Comparison of ENCODE assay signal across 8 mouse cellular contexts in genomic region chr9:96118861-96119772, GRCm38 (mm10). TPM values are rescaled to one million over a fixed set of nuclear protein-coding genes. Genes with fewer than 3 reads are reported as not detected.
DNase-seq lines count a peak whose midpoint lies in the region; ATAC-seq and TF ChIP-seq lines count a peak whose summit lies in the region.

Gene Gk5 (plus strand): TSS chr9:96119362.

- TF ChIP-seq CTCF in bone marrow macrophage, adult 2 months (IDR thresholded peaks at IDR 0.05; ENCODE audit: low read depth, low read length): no peak
- no peak for TF ChIP-seq CTCF in embryonic fibroblast, embryonic 13.5 days (IDR thresholded peaks at IDR 0.05; ENCODE audit: borderline replicate concordance, insufficient read depth, low read length)

- WGBS in heart, embryonic 10.5 days: under 1% methylated on average over 76 of the region's 76 CpGs
- WGBS in kidney, embryonic 15.5 days: under 1% methylated on average over 75 of the region's 76 CpGs

- ATAC-seq in kidney, embryonic 15.5 days (replicated peaks; ENCODE audit: low FRiP score): peak; percentile 98
- peak; percentile 98 for ATAC-seq in monocyte, adult 5-6 weeks (replicated peaks; ENCODE audit: insufficient number of reproducible peaks, low FRiP score, low TSS enrichment, poor library complexity, severe bottlenecking)

- TF ChIP-seq POLR2A in bone marrow macrophage, adult 2 months (IDR thresholded peaks at IDR 0.05; ENCODE audit: borderline replicate concordance, low read depth, low read length): 0 out of 2 replicates have a peak, but pooled peaks have one; percentile 6
- TF ChIP-seq POLR2A in embryonic fibroblast, embryonic 13.5 days (IDR thresholded peaks at IDR 0.05; ENCODE audit: low read depth, low read length): peak; percentile 90

- H3K36me3 ChIP-seq in heart, embryonic 10.5 days: no peaks in the 10 kb centered on the region
- no peaks in the 10 kb centered on the region for H3K36me3 ChIP-seq in kidney, embryonic 15.5 days

- H3K4me2 ChIP-seq in kidney, embryonic 15.5 days: peak within 1 kb of the TSS; percentile 74

- 0 out of 2 replicates have a peak, but pooled peaks cover 5% of the 10 kb centered on the region for H3K27me3 ChIP-seq in heart, embryonic 10.5 days (ENCODE audit: insufficient read depth, poor library complexity, severe bottlenecking)
- H3K27me3 ChIP-seq in kidney, embryonic 15.5 days: no peaks in the 10 kb centered on the region

- no peaks in the 10 kb centered on the region for H3K9me3 ChIP-seq in heart, embryonic 10.5 days
- H3K9me3 ChIP-seq in kidney, embryonic 15.5 days (replicated peaks): no peaks in the 10 kb centered on the region

- peaks cover 19% of the 10 kb centered on the region for H3K4me1 ChIP-seq in bone marrow macrophage, adult 2 months (ENCODE audit: control insufficient read depth, insufficient read depth, low read length)
- H3K4me1 ChIP-seq in embryonic fibroblast, embryonic 13.5 days (ENCODE audit: control insufficient read depth, insufficient read depth, low read length): no peaks in the 10 kb centered on the region
- H3K4me1 ChIP-seq in heart, embryonic 10.5 days: no peaks in the 10 kb centered on the region
- H3K4me1 ChIP-seq in kidney, embryonic 15.5 days: peaks cover 3% of the 10 kb centered on the region; the same call in 1 of the 2 replicates

- no peak within 1 kb of the TSS for H3K27ac ChIP-seq in bone marrow macrophage, adult 2 months (ENCODE audit: insufficient read depth, low read depth, low read length)
- no peak within 1 kb of the TSS for H3K27ac ChIP-seq in embryonic fibroblast, embryonic 13.5 days (ENCODE audit: insufficient read depth, low read length)
- peak within 1 kb of the TSS; percentile 90 for H3K27ac ChIP-seq in heart, embryonic 10.5 days
- 0 out of 2 replicates have a peak within 1 kb of the TSS, but pooled peaks have one; percentile 42 for H3K27ac ChIP-seq in kidney, embryonic 15.5 days

- H3K4me3 ChIP-seq in bone marrow macrophage, adult 2 months (ENCODE audit: insufficient read depth, low read length): peak within 1 kb of the TSS; percentile 93
- peak within 1 kb of the TSS; percentile 91 for H3K4me3 ChIP-seq in embryonic fibroblast, embryonic 13.5 days (ENCODE audit: insufficient read depth, low read length)
- H3K4me3 ChIP-seq in heart, embryonic 10.5 days: peak within 1 kb of the TSS; percentile 69
- peak within 1 kb of the TSS; percentile 65 for H3K4me3 ChIP-seq in kidney, embryonic 15.5 days (replicated peaks)

- DNase-seq in A20 (ENCODE audit: low read depth, low spot score) (peak; percentile 97), liver (peak; percentile 97)
- peak; percentile 99 for DNase-seq in heart, embryonic 10.5 days (ENCODE audit: low spot score)
- peak; percentile 99 to 100 for DNase-seq in spleen, postnatal 4 days (ENCODE audit: low spot score in 2 of 2)

- H3K9ac ChIP-seq in kidney, embryonic 15.5 days: peak within 1 kb of the TSS; percentile 56

RNA-seq across cellular contexts. Expression of gene Gk5, which starts in this region (rescaled TPM):
- 2.6 TPM in 2 replicates for polyA plus RNA-seq in bone marrow macrophage, adult 2 months (2012; ENCODE audit: insufficient read depth, insufficient read length, missing spikeins)
- 5.7 and 6.2 TPM in 2 replicates for polyA plus RNA-seq in embryonic fibroblast, embryonic 13.5 days (2011; ENCODE audit: insufficient read length, low read depth, missing spikeins)
- 3.9 and 4.7 TPM in 2 replicates for polyA plus RNA-seq in heart, embryonic 10.5 days (2016; fragmentation: Nextera tagmentation; extraction: Ambion mirVana)
- 5.5 and 5.7 TPM in 2 replicates for polyA plus RNA-seq in kidney, embryonic 15.5 days (2015; fragmentation: Nextera tagmentation; extraction: Ambion mirVana)
- total RNA-seq in monocyte, adult 5-6 weeks (2017): 0.97 to 3.3 TPM (median 2.1 TPM) in 3 replicates

Comparison
In these comparisons a context has a peak if more than half of its experiments do, and no peak if none do; other contexts are left out.
1. H3K27ac ChIP-seq: peak in heart, embryonic 10.5 days (single experiment) and kidney, embryonic 15.5 days (single experiment); none in bone marrow macrophage, adult 2 months (single experiment) and embryonic fibroblast, embryonic 13.5 days (single experiment).
2. Peak in every context shown above with its lines, with median percentiles within 50 percentile points of each other: DNase-seq and H3K4me3 ChIP-seq.